Mouse (Mus musculus) gastrocnemius, adult 18-20 months (tissue): ENCODE measurements around the gene Ptpru. TPM values are rescaled to one million over a fixed set of nuclear protein-coding genes. Genes with fewer than 3 reads are reported as not detected.

ENCODE experiments used
- DNase-seq: peaks from one replicate; pipeline ENCODE4 v3.0.0; 2021; ENCODE audit warnings: low spot score
- long read RNA-seq, 2 experiments: library from polyadenylated mRNA; stranded (forward); transcript quantifications; one replicate each; pipeline ENCODE4 v2.0.0; 2021
- total RNA-seq, 2 experiments: library from RNA; stranded (reverse); gene quantifications; 2 replicates each; pipeline ENCODE4 v1.2.3; 2021

The Ptpru gene
- total RNA-seq: 1 to 10 TPM in 1 of 2 experiments, under 1 TPM in 1; 0.71 to 1.5 TPM
- long read RNA-seq, experiment 1, partial matches to known transcripts: 0 of 1 reads
- long read RNA-seq, experiment 1, other reads (novel, unspliced or antisense): 1 of 1 reads
- long read RNA-seq, experiment 2: 0 reads

GRCm38 (mm10) chr4:131837872-131838524 lies at the start of gene Ptpru:
TSS of gene Ptpru (minus strand) at chr4:131838288.
- DNase-seq: peak; percentile 92

- no peak for DNase-seq
Observed at GRCm38 (mm10) chr4:131885376-131885775, 47.3 kb upstream of the Ptpru start.

- DNase-seq: peak; percentile 48
Observed at GRCm38 (mm10) chr4:131883571-131883970, 45.5 kb upstream of the Ptpru start.

- DNase-seq: no peak
Observed at GRCm38 (mm10) chr4:131881306-131881705, 43.2 kb upstream of the Ptpru start.

- no peak for DNase-seq
Observed at GRCm38 (mm10) chr4:131879692-131880091, 41.6 kb upstream of the Ptpru start.

GRCm38 (mm10) chr4:131876836-131877235 lies 38.7 kb upstream of the Ptpru start:
- DNase-seq: no peak

- DNase-seq: no peak
Observed at GRCm38 (mm10) chr4:131875242-131875641, 37.2 kb upstream of the Ptpru start.

- DNase-seq: no peak
Observed at GRCm38 (mm10) chr4:131874567-131874966, 36.5 kb upstream of the Ptpru start.

- DNase-seq: no peak
Observed at GRCm38 (mm10) chr4:131874169-131874536, 36.1 kb upstream of the Ptpru start.

- peak; percentile 91 for DNase-seq
Observed at GRCm38 (mm10) chr4:131873293-131874168, 35.4 kb upstream of the Ptpru start, which contains the start of gene Srsf4. TSS of gene Srsf4 (plus strand) at chr4:131873617.

- peak; percentile 21 for DNase-seq
Observed at GRCm38 (mm10) chr4:131872672-131873292, 34.7 kb upstream of the Ptpru start.

GRCm38 (mm10) chr4:131861341-131861739 lies 23.3 kb upstream of the Ptpru start:
- DNase-seq: no peak

GRCm38 (mm10) chr4:131860492-131861340 lies 22.6 kb upstream of the Ptpru start:
- peak; percentile 84 for DNase-seq

GRCm38 (mm10) chr4:131854950-131855349 lies 16.9 kb upstream of the Ptpru start:
- no peak for DNase-seq

GRCm38 (mm10) chr4:131849986-131850638 lies 12.0 kb upstream of the Ptpru start:
- peak; percentile 32 for DNase-seq

GRCm38 (mm10) chr4:131848082-131848481 lies 10.0 kb upstream of the Ptpru start:
- no peak for DNase-seq

GRCm38 (mm10) chr4:131845991-131846778 lies 8.1 kb upstream of the Ptpru start:
- DNase-seq: no peak

- DNase-seq: peak; percentile 94
Observed at GRCm38 (mm10) chr4:131843290-131843743, 5.2 kb upstream of the Ptpru start, which contains the start of gene Mecr. TSS of gene Mecr (plus strand) at chr4:131843470.

- DNase-seq: peak; percentile 32
Observed at GRCm38 (mm10) chr4:131836891-131837491, 1.1 kb downstream of the Ptpru start.
